Mouse (Mus musculus): Measurements from ENCODE around the gene Foxp2.

DNA sequence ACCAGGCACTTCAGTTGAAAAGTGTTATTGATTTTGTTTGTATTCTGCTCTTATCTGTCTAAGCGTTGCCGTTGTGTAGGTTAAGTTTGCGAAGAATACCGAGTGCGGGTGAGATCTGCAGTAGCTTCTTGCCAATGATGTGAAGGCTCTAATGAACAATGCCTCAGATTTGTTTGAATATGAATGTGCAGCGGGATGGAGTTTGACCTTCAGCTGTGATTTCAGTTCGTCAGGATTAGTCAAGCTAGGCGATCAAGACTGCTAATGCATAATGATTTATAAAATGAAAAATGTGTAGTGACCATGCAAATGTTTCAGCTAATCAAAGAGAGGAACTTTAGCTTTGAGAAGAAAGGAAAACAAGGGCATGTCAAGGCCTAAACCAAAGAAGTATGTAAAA, 469.1 kb downstream of the Foxp2 start:
- TF ChIP-seq CTCF (IDR thresholded peaks at IDR 0.05; ENCODE audit: extremely low read depth, insufficient read depth, low read length) (no peak), POLR2A (IDR thresholded peaks at IDR 0.05; ENCODE audit: extremely low read depth, insufficient read depth, low read length) (no peak)

Data from cortical plate, adult 2 months (tissue).